Mouse (Mus musculus) liver, postnatal 0 days (tissue): ENCODE measurements around the gene Kntc1. TPM values are rescaled to one million over a fixed set of nuclear protein-coding genes. Genes with fewer than 3 reads are reported as not detected.
A peak's percentile ranks its signal among the peaks of the same experiment; 100 is the strongest.

Experiments used
- ATAC-seq: fragments of 200-750 bp; cut with Nextera tagmentation; 2 replicates; pipeline ENCODE4 v1.8.0; 2017; ENCODE audit warnings: mild to moderate bottlenecking, moderate library complexity
- DNase-seq: peaks from one replicate; pipeline ENCODE4 v3.0.0-alpha.2; 2016
- H3K27ac ChIP-seq: fragments of 300-500 bp; sonication (generic); 2 replicates; pipeline ENCODE4 v1.5.1; 2014; ENCODE audit warnings: antibody characterized with exemption, moderate library complexity, mild to moderate bottlenecking, low read depth
- H3K27me3 ChIP-seq: fragments of 300-500 bp; sonication (generic); 2 replicates; pipeline ENCODE4 v1.6.1; 2014; ENCODE audit warnings: low read length, control low read depth, mixed read lengths; ENCODE audit not compliant: insufficient read depth
- H3K36me3 ChIP-seq: fragments of 300-500 bp; sonication (generic); replicated peaks from 2 replicates; pipeline ENCODE4 v1.6.1; 2014; ENCODE audit warnings: mild to moderate bottlenecking, control low read depth, low read length, moderate library complexity, mixed read lengths; ENCODE audit not compliant: insufficient read depth
- H3K4me1 ChIP-seq: fragments of 300-500 bp; sonication (generic); 2 replicates; pipeline ENCODE4 v1.6.1; 2014; ENCODE audit warnings: antibody characterized with exemption, mild to moderate bottlenecking, control low read depth; ENCODE audit not compliant: insufficient read depth
- H3K4me2 ChIP-seq: fragments of 300-500 bp; sonication (generic); 2 replicates; pipeline ENCODE4 v1.6.1; 2014; ENCODE audit warnings: low read depth, mild to moderate bottlenecking, low read length, moderate library complexity, mixed read lengths
- H3K4me3 ChIP-seq: fragments of 300-500 bp; sonication (generic); 2 replicates; pipeline ENCODE4 v1.5.1; 2014; ENCODE audit warnings: low read depth, low read length
- H3K9ac ChIP-seq: fragments of 300-500 bp; sonication (generic); replicated peaks from 2 replicates; pipeline ENCODE4 v1.6.1; 2014; ENCODE audit warnings: mild to moderate bottlenecking, moderate library complexity
- H3K9me3 ChIP-seq: fragments of 300-500 bp; sonication (generic); 2 replicates; pipeline ENCODE4 v1.6.1; 2016; ENCODE audit warnings: mild to moderate bottlenecking, control low read depth, low read length, mixed read lengths
- CTCF ChIP-seq: sonication (generic); IDR thresholded peaks from 2 replicates; pipeline ENCODE4 v1.5.1; 2016; ENCODE audit warnings: antibody characterized with exemption, low read depth
- EP300 ChIP-seq: IDR thresholded peaks from 2 replicates; pipeline ENCODE4 v1.6.1; 2016; ENCODE audit warnings: antibody characterized with exemption, low read depth, mild to moderate bottlenecking
- WGBS: fragments of 180-500 bp; shearing (Covaris S2); extraction: QIAGEN DNeasy Blood & Tissue Kit; methylation state at CpG from one replicate; pipeline ENCODE4 v1.1.7; 2014; ENCODE audit not compliant: insufficient replicate concordance; 5-methylcytosine and 5-hydroxymethylcytosine counted together
- polyA plus RNA-seq: library from polyadenylated mRNA; unstranded; fragments of >200 nt; fragmentation: Nextera tagmentation; extraction: Ambion mirVana; gene quantifications from 2 replicates; pipeline ENCODE4 v1.2.1, GENCODE M21; 2015

The Kntc1 gene
- polyA plus RNA-seq, result 7.5 and 7.6 TPM in 2 replicates

GRCm38 (mm10) chr5:123749065-123750064, at the start of gene Kntc1, which contains the start of gene Rsrc2:
Gene Kntc1, plus strand, starts transcription at chr5:123749716.
Gene Rsrc2, minus strand, starts transcription at chr5:123749414.
- H3K9me3 ChIP-seq, result no peaks in the 10 kb centered on the region
- peaks cover 13% of the 10 kb centered on the region for H3K36me3 ChIP-seq
- H3K27ac ChIP-seq, result peak within 1 kb of the TSS; percentile 100
- peak; percentile 39; the same call in 1 of the 2 replicates for TF ChIP-seq CTCF
- TF ChIP-seq EP300, result peak; percentile 82
- DNase-seq (peak; percentile 99), ATAC-seq (peak; percentile 94)
- WGBS, result under 1% methylated on average over 63 of the region's 63 CpGs
- no peaks in the 10 kb centered on the region for H3K27me3 ChIP-seq
- peaks cover 16% of the 10 kb centered on the region for H3K4me1 ChIP-seq
- peak within 1 kb of the TSS; percentile 90 for H3K4me2 ChIP-seq
- H3K9ac ChIP-seq, result peak within 1 kb of the TSS; percentile 93
- peak within 1 kb of the TSS; percentile 79 for H3K4me3 ChIP-seq

- no peak for DNase-seq
- Histone ChIP-seq H3K9ac (no peak overlapping the region), H3K4me1 (no peaks in the 10 kb centered on the region), H3K27me3 (no peaks in the 10 kb centered on the region), H3K27ac (no peak overlapping the region), H3K4me2 (no peak overlapping the region), H3K9me3 (no peaks in the 10 kb centered on the region), H3K4me3 (no peak overlapping the region), H3K36me3 (peaks cover 57% of the 10 kb centered on the region)
- WGBS, result 67% methylated on average over 11 of the region's 11 CpGs
- TF ChIP-seq CTCF (0 out of 2 replicates have a peak, but pooled peaks have one; percentile 17), EP300 (no peak)
- ATAC-seq, result no peak
Measured at GRCm38 (mm10) chr5:123700625-123701024, 48.9 kb upstream of the Kntc1 start.

- Histone ChIP-seq H3K9me3 (no peaks in the 10 kb centered on the region), H3K4me1 (no peaks in the 10 kb centered on the region), H3K36me3 (peaks cover 88% of the 10 kb centered on the region), H3K27me3 (no peaks in the 10 kb centered on the region), H3K4me2 (no peak overlapping the region), H3K9ac (no peak overlapping the region), H3K27ac (no peak overlapping the region), H3K4me3 (no peak overlapping the region)
- ATAC-seq, result no peak
- no peak for TF ChIP-seq EP300
- no peak for TF ChIP-seq CTCF
- no peak for DNase-seq
- WGBS, result 86% methylated on average over 12 of the region's 12 CpGs
Measured at GRCm38 (mm10) chr5:123708598-123708997, 40.9 kb upstream of the Kntc1 start.

- no peaks in the 10 kb centered on the region for H3K4me1 ChIP-seq
- no peak for DNase-seq
- no peak overlapping the region for H3K9ac ChIP-seq
- TF ChIP-seq EP300 (no peak), CTCF (no peak)
- H3K9me3 ChIP-seq, result no peaks in the 10 kb centered on the region
- H3K36me3 ChIP-seq, result peaks cover 88% of the 10 kb centered on the region
- H3K4me2 ChIP-seq, result no peak overlapping the region
- ATAC-seq, result no peak
- WGBS, result 79% methylated on average over 4 of the region's 4 CpGs
- H3K27me3 ChIP-seq, result no peaks in the 10 kb centered on the region
- no peak overlapping the region for H3K4me3 ChIP-seq
- no peak overlapping the region for H3K27ac ChIP-seq
Measured at GRCm38 (mm10) chr5:123709571-123709970, 39.9 kb upstream of the Kntc1 start.

- ATAC-seq (peak; percentile 55; the same call in 1 of the 2 replicates), DNase-seq (no peak)
- no peak overlapping the region for H3K4me3 ChIP-seq
- H3K36me3 ChIP-seq, result peaks cover 80% of the 10 kb centered on the region
- H3K4me1 ChIP-seq, result peaks cover 4% of the 10 kb centered on the region
- no peak for TF ChIP-seq CTCF
- no peak for TF ChIP-seq EP300
- H3K27me3 ChIP-seq, result no peaks in the 10 kb centered on the region
- 0 out of 2 replicates have a peak overlapping the region, but pooled peaks have one; percentile 14 for H3K4me2 ChIP-seq
- H3K9me3 ChIP-seq, result no peaks in the 10 kb centered on the region
- H3K9ac ChIP-seq, result no peak overlapping the region
- WGBS, result 79% methylated on average over 6 of the region's 6 CpGs
- peak overlapping the region; percentile 66 for H3K27ac ChIP-seq
Measured at GRCm38 (mm10) chr5:123713782-123714181, 35.7 kb upstream of the Kntc1 start.

- 55% methylated on average over 4 of the region's 4 CpGs for WGBS
- H3K4me2 ChIP-seq, result no peak overlapping the region
- no peak overlapping the region for H3K9ac ChIP-seq
- TF ChIP-seq CTCF, result no peak
- H3K4me1 ChIP-seq, result peaks cover 6% of the 10 kb centered on the region
- ATAC-seq, result no peak
- no peaks in the 10 kb centered on the region for H3K9me3 ChIP-seq
- no peak for DNase-seq
- no peak overlapping the region for H3K4me3 ChIP-seq
- no peaks in the 10 kb centered on the region for H3K27me3 ChIP-seq
- peak overlapping the region; percentile 66 for H3K27ac ChIP-seq
- peaks cover 72% of the 10 kb centered on the region for H3K36me3 ChIP-seq
Measured at GRCm38 (mm10) chr5:123714622-123715021, 34.9 kb upstream of the Kntc1 start.
